Mouse (Mus musculus): ENCODE measurements around the gene Aprt. TPM values are rescaled to one million over a fixed set of nuclear protein-coding genes. Genes with fewer than 3 reads are reported as not detected.

Gene Aprt
- total RNA-seq, 2 experiments from 2014 or later = 29.8 to 38.9 TPM

DNA sequence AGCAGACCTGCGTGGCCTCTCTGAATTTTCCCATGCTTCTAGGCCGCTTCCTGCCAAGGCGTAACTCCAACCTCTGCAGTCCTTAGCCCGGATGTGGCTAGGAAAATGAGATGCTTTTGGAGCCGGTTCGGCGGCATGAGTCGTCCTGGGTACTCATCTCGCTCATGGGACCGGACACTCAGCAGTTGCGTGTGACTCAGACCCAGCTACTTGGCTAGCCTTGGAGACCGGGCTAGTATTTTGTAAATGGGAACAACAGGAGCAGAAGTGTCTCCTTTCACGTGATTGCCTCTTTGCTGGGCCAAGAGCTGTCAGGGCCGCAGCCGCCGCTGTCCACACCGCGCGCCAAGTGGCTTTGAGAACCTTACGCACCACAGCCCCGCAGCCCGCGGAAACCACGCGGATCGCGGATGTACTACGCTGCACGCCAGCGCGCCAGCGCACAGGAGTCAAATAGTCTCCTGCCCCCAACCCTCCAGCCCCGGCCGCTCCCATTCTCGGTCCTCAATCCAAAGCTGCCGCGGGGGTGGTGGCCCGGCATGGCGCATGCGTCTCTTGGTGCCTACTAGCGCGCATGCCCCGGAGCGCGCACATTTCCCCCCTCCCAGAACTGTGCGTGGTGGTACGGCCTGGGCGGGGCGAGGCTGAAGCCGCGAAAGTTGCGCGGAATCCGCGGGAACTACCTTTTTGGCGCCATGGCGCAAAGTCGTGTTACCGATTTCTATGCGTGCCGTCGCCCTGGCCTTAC lies 9.2 kb downstream of the Aprt start, which contains the start of gene Cdt1:
TSS of gene Cdt1 (plus strand) at position 655 of the 748 bp plus-strand sequence.
- intact Hi-C loops (cut with DNase I) = no loop called here
- peak; percentile 94 to 97 for DNase-seq

DNA sequence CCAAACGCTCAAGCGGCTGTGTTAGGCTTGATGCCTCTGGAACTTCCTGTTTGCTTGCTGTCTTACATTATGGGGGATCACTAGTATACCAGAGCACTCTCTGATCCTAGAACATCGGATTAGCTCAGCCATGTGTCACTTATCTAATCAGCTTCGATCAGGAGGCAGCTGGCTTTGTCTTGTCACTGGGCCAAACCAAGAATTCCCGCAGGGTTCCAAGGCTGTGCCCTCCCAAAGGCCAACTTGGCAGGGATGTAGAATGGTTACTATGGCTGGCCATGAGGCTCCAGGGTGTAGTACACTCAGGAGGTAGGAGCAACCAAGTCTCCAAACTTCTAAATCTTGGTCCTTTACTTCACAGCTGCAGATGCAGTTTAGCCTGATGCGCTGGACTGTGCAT lies 9.9 kb downstream of the Aprt start:
- intact Hi-C loops (cut with DNase I) = no loop called here
- no peak for DNase-seq

DNA sequence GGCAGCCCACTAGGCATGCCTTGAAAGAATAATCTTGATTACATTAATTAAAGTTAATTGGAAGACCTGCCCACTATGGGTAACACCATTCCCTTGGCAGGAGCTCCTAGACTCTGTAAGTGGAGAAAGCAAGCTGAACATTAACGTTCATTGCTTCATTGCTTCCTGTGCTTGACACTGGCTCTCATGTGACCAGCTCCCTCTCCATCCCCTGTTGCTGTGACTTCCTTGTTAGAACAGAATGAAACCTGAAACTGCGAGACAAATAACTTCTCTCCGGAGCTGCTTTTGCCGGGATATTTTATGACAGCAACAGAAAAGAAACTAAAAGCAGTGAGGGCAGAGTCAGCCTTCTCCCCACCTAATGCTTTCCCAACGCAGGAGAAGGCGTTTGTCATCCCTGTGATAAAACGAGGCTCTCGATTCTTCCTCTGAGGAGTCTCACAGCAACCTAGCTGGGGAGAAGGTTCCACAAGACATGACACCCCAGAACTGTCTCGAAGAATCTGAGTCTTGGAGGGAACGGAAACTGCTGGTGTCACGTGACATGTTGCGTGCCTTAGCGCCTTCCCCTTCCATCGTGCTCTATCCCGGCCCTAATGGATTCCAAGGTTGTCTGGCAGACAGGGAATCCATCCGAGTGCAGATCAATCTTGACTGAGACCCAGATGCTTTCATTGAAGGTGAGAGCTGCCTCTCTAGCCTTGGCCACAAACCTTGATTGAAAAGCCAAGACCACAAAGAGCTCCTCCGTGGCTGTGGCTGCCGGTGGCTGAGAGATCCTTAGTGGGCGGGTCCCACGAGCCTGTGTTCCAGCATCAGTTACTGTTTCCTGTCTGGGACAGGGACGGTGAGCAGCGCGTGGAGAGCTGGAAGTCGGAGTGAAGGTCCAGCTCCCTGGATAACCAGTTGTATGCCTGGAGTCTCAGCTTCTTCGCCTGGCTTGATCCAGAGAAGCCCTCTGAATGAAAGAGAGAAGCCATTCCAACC lies 12.1 kb downstream of the Aprt start:
- DNase-seq = no peak
- intact Hi-C loops (cut with DNase I) = no loop called here

DNA sequence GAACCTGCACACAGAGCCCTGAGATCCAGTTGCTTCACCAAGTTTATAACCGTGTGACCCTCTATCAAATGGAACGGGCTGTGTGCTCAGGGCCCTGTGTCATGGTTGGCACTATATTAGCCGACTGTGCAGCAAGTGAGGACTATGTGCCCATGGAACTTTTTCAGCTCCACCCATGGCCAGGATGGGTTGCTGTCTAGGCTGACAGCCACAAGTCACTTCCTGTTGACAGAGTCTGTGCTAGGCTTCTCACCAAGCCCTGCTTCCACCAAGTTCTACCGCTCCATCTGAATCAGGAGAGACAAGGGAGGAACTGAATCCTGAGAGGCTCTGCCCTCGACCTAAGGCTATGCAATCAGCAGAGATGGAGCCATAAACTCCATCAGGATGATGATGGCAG lies 15.5 kb downstream of the Aprt start:
- intact Hi-C loops (cut with DNase I) = no loop called here
- no peak for DNase-seq

DNA sequence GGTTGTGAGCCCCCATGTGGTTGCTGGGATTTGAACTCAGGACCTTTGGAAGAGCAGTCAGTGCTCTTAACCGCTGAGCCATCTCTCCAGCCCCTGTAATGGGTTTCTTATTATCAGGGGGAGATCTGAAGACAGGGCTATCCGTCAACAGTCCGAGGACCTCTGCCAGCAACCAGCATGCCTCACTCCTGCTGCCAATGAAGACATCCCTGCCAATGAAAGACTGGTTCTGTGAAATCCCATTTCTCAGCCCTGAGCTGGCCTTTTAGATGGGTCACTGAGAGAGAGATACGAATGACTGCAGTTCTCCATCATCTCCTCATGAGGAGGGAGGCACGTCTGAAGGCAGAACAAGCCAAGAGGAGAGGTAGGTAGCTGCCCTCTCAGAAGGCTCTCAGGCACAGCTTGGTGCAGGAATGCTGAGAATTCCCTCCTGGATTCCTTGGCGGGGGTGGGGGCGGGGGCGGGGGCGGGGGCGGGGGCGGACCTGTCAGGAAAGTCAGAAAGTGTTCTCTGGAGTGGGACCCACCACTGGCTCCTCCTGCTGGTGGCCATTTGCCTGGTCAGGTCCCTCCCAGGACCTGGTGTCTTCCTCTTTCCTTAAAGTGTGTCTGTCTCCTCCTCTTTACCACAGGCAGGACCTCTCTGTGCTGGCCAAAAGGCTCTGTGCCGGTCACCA lies 17.9 kb downstream of the Aprt start:
- intact Hi-C loops (cut with DNase I) = no loop called here
- no peak for DNase-seq

DNA sequence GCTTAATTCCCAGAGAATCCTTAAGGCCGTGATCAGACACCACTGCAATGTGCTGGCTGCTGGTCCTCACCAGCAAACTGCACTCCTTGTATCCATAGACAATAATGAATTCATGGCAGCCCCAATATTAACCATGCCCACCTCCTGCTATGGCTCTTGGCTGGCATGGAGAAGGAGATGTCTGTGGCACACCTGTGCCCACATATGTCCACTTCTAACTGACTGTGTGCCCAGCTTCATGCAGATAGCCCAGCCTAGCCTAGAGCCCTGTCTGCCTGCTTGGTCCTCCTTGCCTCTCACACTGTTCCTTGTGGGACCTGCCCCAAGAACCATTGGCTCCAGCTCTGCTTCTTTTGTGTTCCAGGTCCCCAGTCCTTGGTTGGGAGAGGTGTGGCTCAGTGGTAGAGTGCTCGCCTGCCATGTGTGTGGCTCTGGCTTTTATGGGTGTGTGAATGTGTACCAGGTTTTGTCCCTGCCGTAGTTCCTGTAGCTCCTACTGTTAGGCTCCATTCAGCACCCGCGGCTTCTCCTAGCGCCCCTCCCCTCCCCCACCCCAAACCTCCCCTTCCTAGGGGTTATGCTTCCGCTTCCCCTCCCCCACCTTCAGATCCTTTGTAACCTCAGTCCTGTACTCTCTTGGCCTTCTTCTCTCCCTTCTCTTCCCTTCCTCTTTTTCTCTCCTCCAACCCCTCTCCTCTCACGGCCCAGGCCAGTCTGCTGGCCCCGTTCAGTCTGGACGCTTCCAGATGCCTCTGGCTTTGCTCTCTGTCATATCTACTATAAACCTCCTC lies 19.3 kb downstream of the Aprt start:
- no peak for DNase-seq
- intact Hi-C loops (cut with DNase I) = no loop called here

DNA sequence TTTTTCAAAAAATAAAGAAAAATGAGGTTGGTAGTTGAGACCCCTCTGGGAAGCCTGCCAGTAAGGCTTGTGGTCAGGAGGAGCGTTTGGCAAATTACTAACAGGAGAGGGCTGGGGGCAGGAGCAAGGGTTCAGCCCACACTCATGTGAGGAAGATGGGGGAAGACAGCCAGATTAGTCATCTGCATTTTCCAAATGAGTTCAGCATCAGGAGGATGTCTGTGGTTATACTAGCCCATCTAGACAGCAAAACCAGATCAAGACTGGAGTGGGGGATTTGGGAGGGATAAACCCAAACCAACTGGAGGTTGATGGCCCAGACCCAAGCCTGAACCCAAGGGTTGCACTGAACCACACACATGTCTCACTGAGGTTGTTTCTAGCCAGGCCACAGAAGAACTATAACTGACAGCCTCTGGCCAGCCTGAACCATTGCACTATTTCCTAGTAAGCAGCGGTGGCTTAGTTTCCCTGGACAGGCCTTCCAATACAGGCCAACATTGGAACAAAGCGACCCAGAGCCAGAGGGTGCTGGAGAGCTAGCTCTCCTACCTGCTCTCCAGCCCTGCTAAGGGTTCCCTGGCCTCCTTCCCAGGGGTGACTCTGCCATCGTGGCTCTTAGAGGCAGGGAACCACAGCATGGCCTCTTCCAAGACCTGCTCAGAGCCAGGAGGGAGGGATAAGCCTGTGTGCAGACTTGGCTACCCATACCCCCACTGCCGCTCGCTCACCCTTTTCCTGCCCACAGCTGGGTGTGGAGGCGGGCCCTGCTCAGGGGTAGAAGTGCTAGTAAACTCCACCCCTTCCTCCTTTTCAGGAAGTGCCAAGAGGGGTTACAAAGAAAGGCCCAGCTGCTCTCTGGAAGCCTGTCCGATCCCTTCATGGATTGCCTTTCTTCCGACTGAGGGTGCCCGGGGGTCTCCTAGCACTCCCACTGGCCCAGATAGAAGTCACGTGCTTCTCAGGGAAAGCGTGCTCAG lies 20.4 kb downstream of the Aprt start:
- DNase-seq = peak; percentile 63 to 67
- intact Hi-C loops (cut with DNase I) = no loop called here

DNA sequence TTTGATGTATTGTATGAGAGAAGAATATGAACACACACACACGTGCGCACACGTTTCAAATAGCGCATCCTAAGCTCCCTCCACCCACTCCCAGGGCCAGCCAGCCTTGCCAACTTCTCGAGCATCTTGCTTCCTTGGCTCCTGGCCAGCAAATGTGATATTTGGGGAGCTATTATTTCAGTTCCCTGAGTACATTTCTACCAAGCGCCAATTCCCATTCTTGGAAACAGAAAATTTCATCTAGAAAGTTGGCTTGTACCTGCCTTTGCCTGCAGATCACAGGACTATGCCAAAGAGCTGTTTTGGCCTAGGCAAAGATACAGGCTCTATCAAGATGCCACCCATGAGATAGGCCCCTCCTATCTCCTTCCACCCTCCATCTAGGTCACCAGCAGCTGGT lies 21.9 kb downstream of the Aprt start:
- intact Hi-C loops (cut with DNase I) = loop anchor here (5.0 kb wide), 1 partner anchor 177 kb away; the partner anchor contains the start of gene Zc3h18
- no peak for DNase-seq

DNA sequence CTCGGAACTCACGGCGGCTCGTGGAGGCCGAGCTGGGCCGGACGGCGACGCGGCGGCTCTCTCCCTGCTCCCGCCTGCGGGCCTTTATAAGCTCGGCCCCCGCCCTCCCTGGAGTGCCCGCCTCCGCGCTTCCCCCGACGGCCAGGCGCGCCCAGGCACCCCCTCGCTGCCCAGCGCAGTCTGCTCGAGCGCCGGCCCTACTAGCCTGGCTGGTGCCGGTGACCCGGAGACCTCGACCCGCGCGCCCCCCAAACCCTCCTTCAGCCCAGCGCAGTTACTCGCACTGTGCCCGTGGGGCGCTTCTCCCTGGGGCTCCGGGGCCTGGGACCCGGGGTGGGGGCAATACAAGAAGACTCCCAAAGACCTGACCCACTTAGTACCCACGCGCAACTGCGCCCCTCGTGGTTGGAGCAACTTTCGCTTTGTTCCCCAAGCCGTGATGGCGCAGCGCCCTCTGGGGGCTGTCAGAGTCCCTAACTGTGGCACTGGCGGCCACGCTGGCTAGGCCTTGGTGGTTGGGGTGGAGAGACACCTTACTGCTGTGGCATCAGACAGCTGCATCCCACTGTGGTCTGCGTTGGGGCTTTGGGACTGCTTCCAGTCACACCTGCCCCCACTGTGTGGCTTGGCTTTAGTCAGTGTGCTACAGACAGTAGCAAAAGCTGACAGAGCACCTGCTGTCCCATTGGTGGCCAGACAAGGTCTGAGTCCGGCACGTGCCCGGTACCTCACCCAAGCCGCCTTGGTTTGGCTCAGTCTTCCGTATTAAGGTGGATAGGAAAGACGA lies 25.3 kb downstream of the Aprt start, which contains the start of gene Piezo1:
TSS of gene Piezo1 (minus strand) at position 65 of the 787 bp plus-strand sequence.
- peak; percentile 97 for DNase-seq
- intact Hi-C loops (cut with DNase I) = loop anchor here (1.0 to 5.0 kb wide), 3 partner anchors 50 to 279 kb away; partner anchors contain the start of gene Zc3h18

DNA sequence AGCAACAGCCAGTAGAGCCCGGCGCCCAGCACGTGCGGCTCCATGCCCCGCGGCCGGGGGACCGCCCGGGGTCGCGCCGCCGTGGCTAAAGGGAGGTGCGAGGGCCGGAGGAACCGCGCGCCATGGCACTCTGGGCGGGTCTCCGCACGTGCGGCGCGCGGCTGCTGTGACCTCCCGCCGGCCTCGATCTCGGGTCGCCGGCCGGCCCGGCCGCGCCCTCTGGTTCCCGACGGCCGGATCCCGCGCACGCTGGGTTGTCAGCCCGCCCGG lies 25.8 kb downstream of the Aprt start:
- intact Hi-C loops (cut with DNase I) = loop anchor here (1.0 to 5.0 kb wide), 3 partner anchors 50 to 279 kb away; partner anchors contain the start of gene Zc3h18
- no peak for DNase-seq

DNA sequence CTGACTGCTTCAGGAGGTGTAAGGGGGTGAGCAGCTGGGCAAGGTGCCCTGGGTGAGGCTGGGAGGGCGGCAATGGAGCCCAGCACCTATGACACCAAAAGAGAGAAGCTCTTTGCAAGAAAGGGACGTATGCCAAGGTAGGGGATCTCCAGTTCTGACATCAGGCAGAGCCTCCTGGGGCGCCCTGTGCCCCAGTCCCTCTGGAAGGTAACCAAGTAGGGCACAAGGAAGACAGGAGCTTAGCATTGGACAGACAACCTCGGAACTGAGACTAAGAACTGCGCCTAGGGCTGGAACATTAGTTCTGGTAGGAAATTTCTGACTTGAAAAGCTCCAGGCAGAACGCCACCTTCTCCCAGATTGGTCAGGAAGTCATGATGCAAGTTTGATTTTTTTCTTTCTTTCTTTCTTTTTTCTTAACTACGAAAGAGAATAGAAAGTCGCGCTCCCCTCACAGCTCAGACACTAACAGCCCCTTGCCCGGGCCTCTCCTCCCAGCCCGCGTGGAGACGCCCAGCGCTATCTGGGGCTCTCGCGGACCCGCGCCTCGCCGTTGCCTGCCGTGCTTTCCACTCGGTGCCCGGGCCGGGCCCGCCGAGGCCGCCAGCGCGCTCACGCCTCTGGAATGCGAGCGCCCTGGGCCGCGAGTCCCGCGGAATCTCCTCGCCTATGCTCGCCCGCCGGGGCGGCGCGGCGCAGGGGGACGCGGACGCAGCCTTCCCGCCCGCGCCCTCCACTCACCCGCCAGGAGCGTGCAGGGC lies 26.3 kb downstream of the Aprt start:
- intact Hi-C loops (cut with DNase I) = loop anchor here (5.0 kb wide), 1 partner anchor 173 kb away; the partner anchor contains the start of gene Zc3h18
- DNase-seq = peak; percentile 56 to 71

DNA sequence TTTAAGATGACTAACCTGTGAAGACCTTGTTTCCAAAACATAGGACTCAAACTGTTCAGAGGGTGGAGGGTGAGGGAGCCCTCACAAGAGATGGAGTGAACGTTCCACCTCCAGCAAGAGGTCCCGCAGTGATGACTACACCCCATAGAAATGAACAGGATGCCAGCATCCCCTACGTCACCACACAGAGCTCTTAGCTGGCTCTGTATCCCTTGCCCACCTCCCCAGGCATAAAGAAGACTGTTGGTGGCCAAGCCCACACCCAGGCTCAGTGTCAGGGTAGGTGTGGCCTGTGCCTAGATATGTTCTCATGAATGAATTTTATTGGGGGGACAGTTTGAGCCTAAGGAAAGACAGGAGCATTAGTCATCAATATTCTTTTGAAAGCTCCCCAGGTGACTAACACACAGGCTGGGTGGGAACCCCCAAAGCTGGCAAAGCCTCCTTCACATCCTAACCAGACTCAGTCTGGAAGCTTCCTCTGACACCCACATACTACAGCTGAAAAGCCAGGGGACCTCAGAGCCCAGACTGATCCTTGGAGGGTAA lies 27.7 kb downstream of the Aprt start:
- no peak for DNase-seq
- intact Hi-C loops (cut with DNase I) = loop anchor here (2.0 kb wide), 1 partner anchor 32 kb away; no protein-coding TSS in a partner anchor

DNA sequence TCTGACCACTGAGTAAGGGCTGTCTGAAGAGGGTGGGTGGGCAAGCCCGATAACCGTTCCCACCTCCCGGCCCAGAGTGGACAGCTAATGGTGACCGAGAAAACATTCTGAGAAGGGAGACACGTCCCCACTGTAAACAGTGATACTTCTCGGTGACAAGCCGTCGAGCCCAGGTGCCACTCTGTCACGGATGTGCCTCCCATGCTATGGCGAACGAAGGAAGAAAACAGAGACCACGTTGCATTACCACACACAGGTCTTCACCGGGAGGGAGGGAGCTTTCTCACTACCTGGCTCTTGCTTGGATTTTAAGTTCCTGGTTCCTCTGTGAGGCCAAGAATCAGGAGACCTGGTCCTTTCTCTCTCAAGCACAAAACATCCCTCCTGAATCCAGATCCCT lies 28.4 kb downstream of the Aprt start:
- intact Hi-C loops (cut with DNase I) = loop anchor here (2.0 kb wide), 1 partner anchor 32 kb away; no protein-coding TSS in a partner anchor
- no peak for DNase-seq

DNA sequence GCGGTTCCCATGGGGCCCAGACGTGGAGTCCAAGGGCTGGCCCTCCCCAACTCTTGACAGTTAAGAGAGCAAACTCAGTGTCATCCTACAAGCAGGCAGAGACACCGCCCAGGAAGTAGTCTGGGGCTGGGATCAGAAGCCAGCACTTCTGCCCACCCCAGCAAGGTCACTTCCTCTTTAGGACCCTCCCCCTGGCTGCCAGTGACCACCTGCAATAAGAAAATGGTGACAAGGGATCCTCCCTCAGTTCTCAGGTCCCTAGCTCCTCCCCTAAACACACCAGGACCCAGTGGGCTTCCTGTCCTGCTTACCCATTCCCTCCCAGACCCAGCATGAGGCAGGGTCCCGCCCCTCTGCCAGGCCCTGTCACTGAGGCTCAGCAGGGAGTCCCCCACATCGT lies 28.9 kb downstream of the Aprt start:
- DNase-seq = peak in 1 of 2 experiments; percentile 32
- intact Hi-C loops (cut with DNase I) = loop anchor here (2.0 kb wide), 3 partner anchors 17 to 31 kb away; no protein-coding TSS in a partner anchor

DNA sequence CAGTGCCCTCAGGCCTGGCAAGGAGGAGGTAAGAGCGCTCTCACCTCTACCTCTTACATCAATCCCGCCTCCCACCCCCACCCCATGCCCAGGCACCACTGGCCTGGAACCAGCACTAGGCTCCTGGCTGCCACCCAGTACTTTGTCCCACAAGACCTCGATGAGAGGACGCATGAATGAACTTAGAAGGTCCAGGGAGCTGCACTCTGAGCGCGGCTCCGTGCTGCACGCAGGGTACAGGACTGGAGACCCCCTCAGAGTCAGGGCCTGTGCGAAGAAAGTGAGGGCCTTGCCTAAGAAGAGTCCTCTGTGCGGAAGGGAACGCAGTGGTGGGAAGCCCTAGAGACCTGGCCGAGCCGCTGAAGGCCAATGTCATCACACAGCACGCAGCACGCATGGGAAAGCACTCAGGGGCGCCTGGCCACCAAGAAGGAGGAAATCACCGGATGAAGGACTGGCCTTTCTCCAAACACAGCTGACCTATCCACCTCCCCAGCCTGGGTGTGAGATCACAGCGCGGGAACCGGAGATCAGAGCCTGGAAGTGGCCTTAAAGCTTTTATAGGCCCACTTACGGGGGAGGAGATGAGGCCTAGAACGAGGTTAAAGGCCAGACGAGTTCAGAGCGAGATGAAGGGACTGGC lies 29.8 kb downstream of the Aprt start:
- DNase-seq = peak; percentile 71 to 73
- intact Hi-C loops (cut with DNase I) = loop anchor here (2.0 kb wide), 2 partner anchors 16 to 24 kb away; no protein-coding TSS in a partner anchor

Data from heart, postnatal 36 days (tissue).